Mouse (Mus musculus): ENCODE measurements around the gene Nptxr.

The Nptxr gene

GRCm38 (mm10) chr15:79790905-79791304 is 13.7 kb downstream of the Nptxr start:
- DNase-seq (ENCODE audit: low read depth, low spot score) = peak; percentile 61

GRCm38 (mm10) chr15:79790111-79790510 is 14.5 kb downstream of the Nptxr start:
- DNase-seq (ENCODE audit: low read depth, low spot score) = no peak

GRCm38 (mm10) chr15:79787815-79788214 is 16.8 kb downstream of the Nptxr start:
- peak; percentile 49 for DNase-seq (ENCODE audit: low read depth, low spot score)

- no peak for DNase-seq (ENCODE audit: low read depth, low spot score)
Observed at GRCm38 (mm10) chr15:79785056-79785455, 19.5 kb downstream of the Nptxr start.

- no peak for DNase-seq (ENCODE audit: low read depth, low spot score)
Observed at GRCm38 (mm10) chr15:79777749-79778148, 26.8 kb downstream of the Nptxr start, which contains the start of gene Dnal4. Gene Dnal4 (minus strand): TSS chr15:79777849.

- peak; percentile 71 for DNase-seq (ENCODE audit: low read depth, low spot score)
Observed at GRCm38 (mm10) chr15:79775662-79776061, 28.9 kb downstream of the Nptxr start.

GRCm38 (mm10) chr15:79774117-79775027 is 30.2 kb downstream of the Nptxr start:
- DNase-seq (ENCODE audit: low read depth, low spot score) = peak; percentile 99

GRCm38 (mm10) chr15:79770629-79771240 is 33.8 kb downstream of the Nptxr start:
- DNase-seq (ENCODE audit: low read depth, low spot score) = peak; percentile 92

- DNase-seq (ENCODE audit: low read depth, low spot score) = no peak
Observed at GRCm38 (mm10) chr15:79768302-79768701, 36.3 kb downstream of the Nptxr start.

GRCm38 (mm10) chr15:79767327-79767961 is 37.1 kb downstream of the Nptxr start:
- peak; percentile 63 for DNase-seq (ENCODE audit: low read depth, low spot score)

GRCm38 (mm10) chr15:79766586-79767071 is 37.9 kb downstream of the Nptxr start:
- DNase-seq (ENCODE audit: low read depth, low spot score) = peak; percentile 90

GRCm38 (mm10) chr15:79766168-79766567 is 38.4 kb downstream of the Nptxr start:
- DNase-seq (ENCODE audit: low read depth, low spot score) = no peak

GRCm38 (mm10) chr15:79765361-79765760 is 39.2 kb downstream of the Nptxr start:
- DNase-seq (ENCODE audit: low read depth, low spot score) = peak; percentile 59

GRCm38 (mm10) chr15:79764539-79765267 is 39.9 kb downstream of the Nptxr start:
- DNase-seq (ENCODE audit: low read depth, low spot score) = peak; percentile 95

GRCm38 (mm10) chr15:79763601-79764246 is 40.8 kb downstream of the Nptxr start:
- DNase-seq (ENCODE audit: low read depth, low spot score) = peak; percentile 95

GRCm38 (mm10) chr15:79763001-79763400 is 41.6 kb downstream of the Nptxr start:
- DNase-seq (ENCODE audit: low read depth, low spot score) = no peak

- peak; percentile 77 for DNase-seq (ENCODE audit: low read depth, low spot score)
Observed at GRCm38 (mm10) chr15:79760956-79761355, 43.6 kb downstream of the Nptxr start.

GRCm38 (mm10) chr15:79757118-79757517 is 47.4 kb downstream of the Nptxr start:
- DNase-seq (ENCODE audit: low read depth, low spot score) = no peak

- DNase-seq (ENCODE audit: low read depth, low spot score) = peak; percentile 84
Observed at GRCm38 (mm10) chr15:79755977-79756625, 48.5 kb downstream of the Nptxr start.

- no peak for DNase-seq (ENCODE audit: low read depth, low spot score)
Observed at GRCm38 (mm10) chr15:79755176-79755575, 49.4 kb downstream of the Nptxr start.
